Mouse (Mus musculus): ENCODE data around the gene Ahcy. TPM values are rescaled to one million over a fixed set of nuclear protein-coding genes. Genes with fewer than 3 reads are reported as not detected.
"Not testable (repeated sequence)": the region's sequence is repeated elsewhere in the genome, so short reads cannot be mapped to it uniquely, and the experiment has no call there.

Ahcy gene
- total RNA-seq, 1 experiment from 2014 or later = 42.0 TPM

GRCm38 (mm10) chr2:155074766-155075330, 551 bp upstream of the Ahcy start:
- no peak for DNase-seq

GRCm38 (mm10) chr2:155073347-155073746, 950 bp downstream of the Ahcy start:
- DNase-seq = no peak

- DNase-seq = no peak
These were observed 1.7 kb downstream of the Ahcy start for GRCm38 (mm10) chr2:155072353-155073145.

GRCm38 (mm10) chr2:155071027-155071426, 3.3 kb downstream of the Ahcy start:
- DNase-seq = no peak

- DNase-seq = no peak
These were observed 16.9 kb downstream of the Ahcy start for GRCm38 (mm10) chr2:155057361-155057760.

GRCm38 (mm10) chr2:155056076-155056578, 18.2 kb downstream of the Ahcy start:
- DNase-seq = no peak

GRCm38 (mm10) chr2:155054672-155055071, 19.6 kb downstream of the Ahcy start:
- no peak for DNase-seq

- not testable (repeated sequence) for DNase-seq
These were observed 20.8 kb downstream of the Ahcy start for GRCm38 (mm10) chr2:155053512-155053911.

- DNase-seq = no peak
These were observed 21.6 kb downstream of the Ahcy start for GRCm38 (mm10) chr2:155052681-155053080.

- DNase-seq = no peak
These were observed 22.5 kb downstream of the Ahcy start for GRCm38 (mm10) chr2:155051622-155052351.

GRCm38 (mm10) chr2:155050504-155051236, 23.6 kb downstream of the Ahcy start:
- peak; percentile 97 for DNase-seq

- DNase-seq = no peak
These were observed 24.2 kb downstream of the Ahcy start for GRCm38 (mm10) chr2:155050108-155050503.

- DNase-seq = no peak
These were observed 26.7 kb downstream of the Ahcy start for GRCm38 (mm10) chr2:155047452-155048178.

GRCm38 (mm10) chr2:155046803-155047202, 27.5 kb downstream of the Ahcy start:
- no peak for DNase-seq

GRCm38 (mm10) chr2:155045075-155045474, 29.2 kb downstream of the Ahcy start:
- no peak for DNase-seq

GRCm38 (mm10) chr2:155044542-155044941, 29.8 kb downstream of the Ahcy start:
- DNase-seq = no peak

- DNase-seq = no peak
These were observed 34.3 kb downstream of the Ahcy start for GRCm38 (mm10) chr2:155039956-155040355.

- no peak for DNase-seq
These were observed 41.2 kb downstream of the Ahcy start for GRCm38 (mm10) chr2:155032938-155033710.

GRCm38 (mm10) chr2:155030831-155031230, 43.5 kb downstream of the Ahcy start:
- no peak for DNase-seq

GRCm38 (mm10) chr2:155020247-155020826, 54.0 kb downstream of the Ahcy start:
- peak; percentile 13 for DNase-seq
